Mouse (Mus musculus) layer of hippocampus, postnatal 25 days (tissue): ENCODE results near the gene Zdhhc19. TPM values are rescaled to one million over a fixed set of nuclear protein-coding genes. Genes with fewer than 3 reads are reported as not detected.

Experiments
- DNase-seq, 2 experiments: peaks; one replicate each; pipeline ENCODE4 v3.0.0; 2022; ENCODE audit warnings: mixed read lengths in 2 of 2, low spot score in 1 of 2; ENCODE audit errors: extremely low spot score in 1 of 2
- total RNA-seq, 2 experiments: library from RNA; stranded (reverse); gene quantifications; 2 replicates each; pipeline ENCODE4 v1.2.3; 2021

The Zdhhc19 gene
- total RNA-seq, 2 experiments from 2014 or later: not detected

- no peak for DNase-seq
These were observed 103.1 kb downstream of the Zdhhc19 start for GRCm38 (mm10) chr16:32599151-32599550.

GRCm38 (mm10) chr16:32602193-32602685 lies 106.2 kb downstream of the Zdhhc19 start:
- no peak for DNase-seq

GRCm38 (mm10) chr16:32607562-32608343 lies 111.7 kb downstream of the Zdhhc19 start:
- DNase-seq: no peak

- no peak for DNase-seq
These were observed 112.3 kb downstream of the Zdhhc19 start for GRCm38 (mm10) chr16:32608344-32608711.

- peak; percentile 81 to 88 for DNase-seq
These were observed 112.8 kb downstream of the Zdhhc19 start, which contains the start of gene Tfrc for GRCm38 (mm10) chr16:32608712-32609400. Gene Tfrc, plus strand, starts transcription at chr16:32608920.

- no peak for DNase-seq
These were observed 113.3 kb downstream of the Zdhhc19 start for GRCm38 (mm10) chr16:32609401-32609779.

GRCm38 (mm10) chr16:32610460-32611255 lies 114.6 kb downstream of the Zdhhc19 start:
- no peak for DNase-seq

Other genes starting within 250 kb of the Zdhhc19 start
- gene Fbxo45, start 249.1 kb upstream of the Zdhhc19 start, total RNA-seq: 10 to 100 TPM; 43.3 to 46.4 TPM
- gene Wdr53, start 249.0 kb upstream of the Zdhhc19 start, total RNA-seq: 10 to 100 TPM; 12.8 to 13.7 TPM
- gene Smco1, start 224.8 kb upstream of the Zdhhc19 start, total RNA-seq: under 1 TPM; 0.20 to 0.26 TPM
- gene Rnf168, start 218.8 kb upstream of the Zdhhc19 start, total RNA-seq: 10 to 100 TPM; 25.0 to 26.5 TPM
- 10 to 100 TPM; 49.4 to 58.2 TPM for gene Ubxn7, start 164.0 kb upstream of the Zdhhc19 start, total RNA-seq
- gene Tm4sf19, start 95.8 kb upstream of the Zdhhc19 start, total RNA-seq: not detected
- gene Tctex1d2, start 76.6 kb upstream of the Zdhhc19 start, total RNA-seq: 10 to 100 TPM in 1 of 2 experiments, 1 to 10 TPM in 1; 9.8 to 14.4 TPM
- gene Pcyt1a, start 65.3 kb upstream of the Zdhhc19 start, total RNA-seq: 10 to 100 TPM; 36.8 to 38.2 TPM
- not detected for gene Slc51a, start 8.4 kb upstream of the Zdhhc19 start, total RNA-seq
- 10 to 100 TPM; 59.3 to 67.3 TPM for gene Tfrc, start 112.7 kb downstream of the Zdhhc19 start, total RNA-seq
- 100 to 1,000 TPM; 163 to 165 TPM for gene Tnk2, start 147.6 kb downstream of the Zdhhc19 start, total RNA-seq
- gene Muc4, start 239.6 kb downstream of the Zdhhc19 start, total RNA-seq: not detected